Mouse (Mus musculus) liver, adult 2 months (tissue): ENCODE data around the gene Katnb1.

Source experiments
- CTCF ChIP-seq: fragments of 200-500 bp; IDR thresholded peaks from 2 replicates; pipeline ENCODE4 v1.5.1; 2011; ENCODE audit warnings: low read depth, low read length, control low read depth
- POLR2A ChIP-seq: fragments of 200-500 bp; IDR thresholded peaks from 2 replicates; pipeline ENCODE4 v1.6.1; 2011; ENCODE audit warnings: low read length, control low read depth; ENCODE audit not compliant: insufficient read depth; ENCODE audit errors: extremely low read depth

- TF ChIP-seq CTCF, result no peak
- TF ChIP-seq POLR2A, result no peak
These were observed 63.0 kb downstream of the Katnb1 start for GRCm38 (mm10) chr8:95143805-95144630.
